Mouse (Mus musculus) left cerebral cortex, postnatal 36 days (tissue): ENCODE results near the gene Hspd1. TPM values are rescaled to one million over a fixed set of nuclear protein-coding genes. Genes with fewer than 3 reads are reported as not detected.
A peak's percentile ranks its signal among the peaks of the same experiment; 100 is the strongest.
"Not testable (repeated sequence)": the region's sequence is repeated elsewhere in the genome, so short reads cannot be mapped to it uniquely, and the experiment has no call there.

Experiments
- DNase-seq, 2 experiments: peaks; one replicate each; pipeline ENCODE4 v3.0.0; 2021 to 2022; ENCODE audit warnings: low spot score in 2 of 2, mixed read lengths in 1 of 2
- intact Hi-C: fragments of 180-260 bp; cut with DNase I; formaldehyde crosslinking; loops from one replicate; pipeline ENCODE4 v1.15.1; 2025
- total RNA-seq, 2 experiments: library from RNA; stranded (reverse); gene quantifications; 2 replicates each; pipeline ENCODE4 v1.2.3; 2021

Gene Hspd1
- total RNA-seq, 2 experiments from 2014 or later = 150 to 161 TPM

DNA sequence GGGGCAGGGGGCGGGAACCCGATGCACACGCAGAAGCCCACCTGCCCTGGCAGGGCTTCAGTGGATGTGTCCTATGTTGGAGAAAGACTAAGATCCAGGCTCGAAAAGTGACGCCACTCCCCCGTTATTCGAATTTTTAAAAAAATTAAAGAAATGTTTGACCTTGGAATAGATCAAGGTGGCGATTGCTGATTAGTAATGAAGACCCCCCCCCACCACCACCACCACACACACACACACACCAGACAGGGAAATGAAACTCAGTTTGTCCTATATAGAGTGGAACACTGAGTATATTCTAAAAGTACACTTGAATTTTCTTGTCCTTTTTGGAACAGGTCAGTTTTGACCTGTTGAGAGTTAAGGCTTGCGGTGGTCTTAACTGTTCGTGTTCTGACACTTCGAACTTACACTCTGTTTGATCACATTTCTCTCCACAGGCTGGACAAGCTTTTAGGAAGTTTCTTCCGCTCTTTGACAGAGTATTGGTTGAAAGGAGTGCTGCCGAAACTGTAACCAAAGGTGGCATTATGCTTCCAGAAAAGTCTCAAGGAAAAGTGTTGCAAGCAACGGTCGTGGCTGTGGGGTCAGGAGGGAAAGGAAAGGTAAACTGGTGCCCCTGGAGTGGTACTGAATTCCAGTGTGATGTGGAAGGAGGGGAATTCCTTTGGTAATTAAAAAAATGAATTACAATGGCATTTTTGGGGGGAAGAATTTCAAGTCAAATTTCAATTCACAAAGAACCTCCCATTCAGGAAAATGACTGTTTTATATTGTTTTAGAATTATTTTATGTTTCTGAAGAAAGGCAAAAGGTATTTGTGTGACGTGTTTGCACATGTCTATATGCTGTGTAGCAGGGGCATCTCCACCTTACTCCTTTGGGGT lies 811 bp upstream of the Hspd1 start:
- no peak for DNase-seq
- intact Hi-C loops = loop anchor here (1.0 to 5.0 kb wide), 2 partner anchors 62 to 148 kb away; partner anchors contain the start of genes Mars2 and Sf3b1

DNA sequence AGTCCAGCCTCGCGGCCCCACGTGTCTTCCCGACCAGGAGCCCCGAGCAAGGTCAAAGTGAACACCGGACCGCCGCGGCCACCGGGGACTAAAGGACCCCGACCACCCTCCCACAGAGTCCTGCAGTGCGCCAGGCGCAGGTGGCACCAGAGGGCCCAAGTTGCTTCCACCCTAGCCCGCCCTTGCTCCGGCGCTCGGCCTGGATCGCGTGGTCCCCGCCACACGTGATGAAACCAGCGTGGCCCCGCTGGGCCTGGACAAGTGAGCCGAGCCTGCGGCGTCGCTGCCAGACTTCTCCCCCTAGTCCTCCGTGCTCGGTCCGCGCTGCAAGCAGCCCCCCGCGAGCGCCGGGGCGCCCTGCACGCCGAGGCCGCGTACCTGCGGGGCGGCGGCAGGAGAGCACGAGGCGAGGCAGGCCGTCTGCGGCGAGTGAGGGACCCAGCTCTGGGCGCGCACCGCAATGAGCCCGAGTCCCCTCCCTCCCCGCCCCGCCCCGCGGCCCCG lies 590 bp downstream of the Hspd1 start:
- intact Hi-C loops = loop anchor here (1.0 to 5.0 kb wide), 2 partner anchors 44 to 150 kb away; partner anchors contain the start of genes Mars2 and Mob4
- no peak for DNase-seq

DNA sequence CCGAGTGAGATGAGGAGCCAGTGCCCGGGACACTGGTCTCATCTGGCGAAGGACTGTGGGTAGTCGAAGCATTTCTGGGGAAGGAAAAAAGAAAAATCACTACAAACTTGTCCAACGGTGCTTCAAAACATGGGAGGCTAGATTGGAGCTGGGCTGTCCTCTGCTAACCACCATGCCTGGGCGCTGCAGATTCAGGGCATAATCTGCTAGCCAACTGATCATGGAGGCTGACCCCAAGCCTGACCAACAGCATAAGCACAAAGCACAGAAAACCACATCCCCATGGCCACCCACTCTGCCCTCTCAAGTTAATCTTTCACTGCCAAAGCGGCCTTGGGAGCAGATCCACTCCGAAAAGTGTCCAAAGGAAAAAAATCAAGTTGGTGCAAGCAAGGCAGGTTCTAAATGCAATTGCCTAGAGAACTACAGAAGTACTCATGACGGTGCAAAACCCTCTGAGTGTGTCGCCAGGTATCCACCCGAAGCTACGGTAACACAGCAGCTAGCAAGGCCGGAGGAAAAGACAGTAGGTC lies 1.1 kb downstream of the Hspd1 start:
- DNase-seq = peak in 1 of 2 experiments; percentile 8
- intact Hi-C loops = loop anchor here (1.0 to 5.0 kb wide), 2 partner anchors 44 to 150 kb away; partner anchors contain the start of genes Mars2 and Mob4

DNA sequence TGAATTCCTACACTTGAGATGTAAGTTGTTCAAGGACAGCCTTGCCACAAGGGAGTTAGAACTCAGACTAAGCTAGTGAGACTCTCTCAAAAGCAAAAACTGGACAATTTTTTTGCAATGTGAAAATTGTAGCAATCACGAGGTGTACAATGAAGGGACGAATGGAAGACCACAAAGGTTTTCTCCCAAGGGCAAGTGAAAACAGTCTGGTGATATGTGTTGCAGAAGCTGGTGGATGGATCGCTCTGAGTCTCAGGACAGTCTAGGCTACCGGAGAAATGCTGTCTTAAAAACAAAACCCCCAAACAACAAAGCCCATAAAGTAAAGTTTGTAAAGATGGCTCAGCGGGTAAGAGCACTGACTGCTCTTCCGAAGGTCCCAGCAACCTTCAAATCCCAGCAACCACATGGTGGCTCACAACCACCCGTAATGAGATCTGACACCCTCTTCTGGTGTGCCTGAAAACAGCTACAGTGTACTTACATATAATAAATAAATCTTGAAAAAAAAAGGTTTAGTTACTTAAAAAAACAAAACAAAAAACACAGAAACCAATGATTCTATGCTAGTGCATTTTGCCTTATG lies 2.2 kb downstream of the Hspd1 start:
- no peak for DNase-seq
- intact Hi-C loops = loop anchor here (5.0 kb wide), 1 partner anchor 151 kb away; the partner anchor contains the start of gene Mars2

DNA sequence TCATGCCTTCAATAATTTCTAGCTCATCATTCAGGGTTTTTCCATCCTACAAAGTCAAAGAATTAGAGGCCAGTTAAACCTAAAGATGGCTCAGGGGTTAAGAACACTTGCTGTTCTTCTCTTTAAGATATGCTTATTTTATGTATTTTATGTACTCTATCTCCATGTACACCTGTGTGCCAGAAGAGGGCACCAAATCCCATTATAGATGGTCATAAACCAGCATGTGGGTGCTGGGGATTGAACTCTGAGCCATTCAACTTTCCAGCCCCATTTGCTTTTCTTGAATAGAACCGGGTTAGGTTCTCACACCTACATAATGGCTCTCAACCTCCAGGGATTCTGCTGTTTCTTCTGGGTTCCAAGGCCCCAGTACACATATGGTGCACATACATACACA lies 5.9 kb downstream of the Hspd1 start:
- DNase-seq = no peak
- intact Hi-C loops = loop anchor here (5.0 kb wide), 1 partner anchor 75 kb away; no protein-coding TSS in a partner anchor

DNA sequence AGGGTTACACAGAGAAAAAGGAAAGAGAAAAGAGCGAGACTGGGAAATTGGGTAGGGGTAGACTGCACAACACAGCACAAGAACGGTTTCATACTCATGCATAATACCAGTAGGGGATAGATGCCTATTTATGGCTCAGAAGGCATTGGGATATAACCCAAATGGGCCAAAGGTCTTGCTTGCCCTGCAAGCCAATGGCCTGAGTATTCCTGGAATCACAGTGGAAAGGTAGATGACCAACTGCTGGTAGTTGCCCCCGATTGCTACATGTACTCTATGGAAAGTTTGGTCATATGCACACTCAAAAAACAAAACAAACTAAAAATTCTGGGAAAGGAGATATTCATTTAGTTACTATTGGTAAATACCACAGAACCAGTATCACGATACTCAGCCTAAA lies 8.4 kb downstream of the Hspd1 start:
- DNase-seq = no peak
- intact Hi-C loops = loop anchor here (5.0 kb wide), 1 partner anchor 72 kb away; no protein-coding TSS in a partner anchor

DNA sequence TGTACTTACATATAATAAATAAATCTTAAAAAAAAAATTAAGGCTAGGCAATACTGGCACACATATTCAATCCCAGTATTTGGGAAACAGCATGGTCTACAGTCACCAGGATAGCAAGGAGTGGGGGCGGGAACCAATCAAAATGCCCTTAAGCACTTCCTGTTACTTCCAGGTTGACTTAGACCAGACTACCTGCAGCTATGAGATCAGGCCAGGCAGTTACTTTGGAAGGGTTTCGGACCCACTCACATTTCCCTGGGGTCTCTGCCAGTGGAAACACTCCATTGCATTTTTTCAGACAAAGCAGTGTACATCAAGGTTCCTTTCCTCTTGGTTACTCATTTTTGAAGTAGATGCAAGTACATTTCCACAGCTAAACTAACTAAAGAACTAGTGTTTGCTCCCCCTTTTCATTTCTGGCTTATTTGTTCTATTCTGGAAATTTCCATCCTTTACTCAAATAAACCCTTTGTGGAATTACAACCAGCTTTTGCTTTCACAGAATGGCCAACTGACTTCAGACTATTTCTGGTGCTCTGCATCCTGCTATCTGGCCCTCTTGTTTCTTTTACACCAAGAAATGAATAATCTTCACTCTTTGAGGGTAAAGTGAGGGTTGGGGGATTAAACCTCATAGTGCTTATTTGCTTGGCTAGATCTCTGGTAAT lies 11.1 kb downstream of the Hspd1 start:
- intact Hi-C loops = no loop called here
- no peak for DNase-seq

DNA sequence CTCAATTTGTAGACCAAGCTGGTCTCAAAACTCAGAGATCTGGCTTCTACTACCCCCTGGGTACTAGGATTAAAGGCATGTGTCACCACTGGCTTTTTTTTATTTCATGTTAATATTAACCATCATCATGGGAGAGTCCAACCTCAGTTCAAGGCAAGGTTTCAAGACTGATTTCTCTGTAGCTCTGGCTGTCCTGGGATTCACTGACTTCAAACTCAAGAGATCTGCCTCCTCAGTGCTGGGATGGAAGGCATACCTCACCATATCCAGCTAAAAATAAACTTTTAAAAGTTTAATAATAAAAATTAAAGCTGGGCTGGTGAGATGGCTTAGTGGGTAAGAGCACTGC lies 11.7 kb downstream of the Hspd1 start:
- intact Hi-C loops = no loop called here
- DNase-seq = no peak

DNA sequence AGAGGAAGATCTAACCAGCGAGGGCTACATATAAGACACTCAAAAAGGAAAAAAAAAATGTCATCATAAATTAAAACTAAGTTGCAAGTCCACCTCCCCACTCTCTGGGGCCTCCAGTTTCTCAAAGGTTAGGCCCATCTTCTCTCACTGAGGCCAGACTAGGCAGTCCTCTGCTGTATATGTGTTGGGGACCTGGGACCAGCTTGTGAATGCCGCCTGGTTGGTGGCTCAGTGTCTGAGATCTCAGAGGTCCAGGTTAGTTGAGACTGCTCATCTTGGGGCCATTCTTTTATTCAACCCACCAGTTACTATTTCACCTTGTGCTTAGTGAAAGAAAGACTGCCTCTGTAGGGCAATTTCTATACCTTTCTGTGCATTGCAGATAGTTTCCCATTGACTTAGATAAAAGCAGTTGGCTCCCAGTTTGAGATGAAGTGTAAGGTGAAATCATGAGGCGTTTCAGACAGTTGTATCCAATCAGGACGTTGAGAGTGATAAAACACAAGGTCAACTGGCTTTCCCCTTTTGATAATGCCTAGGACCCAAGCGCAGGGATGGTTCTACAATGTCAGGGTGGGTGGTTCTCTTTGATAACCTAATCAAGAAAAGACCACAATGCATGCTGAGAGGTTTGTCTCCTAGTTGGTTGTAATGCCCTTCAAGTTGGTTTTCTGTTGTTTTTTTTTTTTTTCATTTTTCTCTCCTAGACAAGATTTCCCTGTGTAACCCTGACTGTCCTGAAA lies 12.2 kb downstream of the Hspd1 start:
- no peak for DNase-seq
- intact Hi-C loops = no loop called here

DNA sequence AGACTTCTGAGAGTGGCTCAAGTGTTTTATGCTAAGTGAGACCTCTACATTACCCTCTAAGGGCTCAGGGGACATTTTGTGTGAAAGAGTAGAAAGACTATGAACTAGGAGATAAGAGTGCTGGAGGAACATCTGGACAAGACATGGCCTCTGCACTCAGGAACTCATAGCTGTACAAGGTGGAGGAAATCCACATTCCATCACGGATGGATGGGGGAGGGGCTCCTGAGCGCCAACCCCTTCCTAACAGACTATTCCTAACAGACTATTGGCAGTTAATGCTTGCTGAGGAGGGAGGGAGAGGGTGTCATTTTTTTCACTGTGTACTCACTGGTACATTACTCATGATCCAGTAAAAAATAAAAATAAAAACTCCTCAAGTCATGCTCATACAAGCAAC lies 13.3 kb downstream of the Hspd1 start:
- intact Hi-C loops = no loop called here
- DNase-seq = no peak

DNA sequence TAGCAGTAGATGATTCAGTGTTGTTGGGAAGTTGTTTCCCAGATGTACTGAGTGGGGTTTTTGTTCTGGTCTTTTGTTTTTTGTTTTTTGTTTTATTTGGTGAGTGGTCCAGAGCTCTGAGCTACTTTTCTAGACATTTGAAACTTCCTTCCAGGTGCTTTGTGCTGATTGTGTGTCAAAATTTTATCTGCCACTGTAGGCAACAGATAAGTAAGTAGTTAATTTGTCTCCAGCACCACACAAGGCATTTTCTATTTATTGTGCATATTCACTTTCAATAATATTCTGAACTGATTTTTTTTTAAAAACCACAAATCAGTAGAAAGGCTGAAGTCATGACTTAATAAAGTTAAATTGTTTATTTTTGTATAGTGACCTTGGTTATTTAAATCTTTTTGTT lies 15.7 kb downstream of the Hspd1 start:
- DNase-seq, intact Hi-C loops: not testable (repeated sequence)

DNA sequence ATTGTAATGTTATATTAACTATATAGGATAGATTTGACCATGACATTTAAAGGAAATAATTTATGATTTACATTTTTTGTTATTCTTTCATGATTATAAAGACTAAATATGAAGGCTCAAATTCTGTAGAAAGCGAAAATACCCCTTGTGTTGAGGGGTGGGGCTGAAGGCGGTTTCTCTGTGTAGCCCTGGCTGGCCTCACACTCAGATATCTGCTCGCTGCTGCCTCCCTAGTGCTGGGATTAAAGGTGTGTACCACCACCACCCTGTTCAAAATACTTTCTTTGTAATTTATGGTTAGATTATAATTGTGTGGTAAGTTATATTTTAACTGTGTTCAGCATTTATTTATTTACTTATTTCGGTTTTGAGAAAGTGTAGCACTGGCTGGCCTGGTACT lies 26.3 kb downstream of the Hspd1 start:
- no peak for DNase-seq
- intact Hi-C loops = no loop called here

DNA sequence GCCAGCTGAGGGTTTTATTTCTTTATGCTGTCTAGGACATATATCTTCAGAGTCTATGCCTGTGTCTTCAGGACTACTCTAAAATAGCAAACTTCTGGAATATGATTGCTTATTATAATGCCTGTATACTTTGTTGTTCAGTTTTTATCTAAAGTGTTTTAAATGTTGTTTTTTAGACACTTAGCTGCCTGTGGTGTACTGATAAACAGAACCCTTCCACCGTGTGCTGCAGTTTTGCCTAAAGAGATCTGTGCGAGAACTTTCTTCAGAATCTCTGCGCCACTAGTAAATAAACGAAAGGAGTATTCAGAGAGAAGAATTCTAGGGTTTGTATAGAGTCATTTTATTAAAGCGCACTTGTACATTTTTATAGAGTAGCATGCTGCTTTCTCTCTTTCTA lies 26.9 kb downstream of the Hspd1 start:
- no peak for DNase-seq
- intact Hi-C loops = no loop called here

DNA sequence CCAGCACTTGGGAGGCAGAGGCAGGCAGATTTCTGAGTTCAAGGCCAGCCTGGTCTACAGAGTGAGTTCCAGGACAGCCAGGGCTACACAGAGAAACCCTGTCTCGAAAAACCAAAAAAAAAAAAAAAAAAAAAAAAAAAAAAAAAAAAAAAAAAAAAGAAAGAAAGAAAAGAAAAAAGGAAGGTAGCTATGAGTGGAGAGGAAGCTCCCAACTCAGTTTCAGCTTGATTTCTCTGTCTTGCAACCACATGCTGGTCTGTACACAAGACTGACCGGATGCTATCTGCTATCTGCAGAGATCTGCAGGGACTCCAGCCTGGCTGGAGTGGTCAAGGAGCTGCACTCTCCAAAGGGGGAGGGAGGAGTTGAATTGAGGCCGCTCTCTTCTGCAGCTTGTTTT lies 29.7 kb downstream of the Hspd1 start:
- DNase-seq, intact Hi-C loops: not testable (repeated sequence)

DNA sequence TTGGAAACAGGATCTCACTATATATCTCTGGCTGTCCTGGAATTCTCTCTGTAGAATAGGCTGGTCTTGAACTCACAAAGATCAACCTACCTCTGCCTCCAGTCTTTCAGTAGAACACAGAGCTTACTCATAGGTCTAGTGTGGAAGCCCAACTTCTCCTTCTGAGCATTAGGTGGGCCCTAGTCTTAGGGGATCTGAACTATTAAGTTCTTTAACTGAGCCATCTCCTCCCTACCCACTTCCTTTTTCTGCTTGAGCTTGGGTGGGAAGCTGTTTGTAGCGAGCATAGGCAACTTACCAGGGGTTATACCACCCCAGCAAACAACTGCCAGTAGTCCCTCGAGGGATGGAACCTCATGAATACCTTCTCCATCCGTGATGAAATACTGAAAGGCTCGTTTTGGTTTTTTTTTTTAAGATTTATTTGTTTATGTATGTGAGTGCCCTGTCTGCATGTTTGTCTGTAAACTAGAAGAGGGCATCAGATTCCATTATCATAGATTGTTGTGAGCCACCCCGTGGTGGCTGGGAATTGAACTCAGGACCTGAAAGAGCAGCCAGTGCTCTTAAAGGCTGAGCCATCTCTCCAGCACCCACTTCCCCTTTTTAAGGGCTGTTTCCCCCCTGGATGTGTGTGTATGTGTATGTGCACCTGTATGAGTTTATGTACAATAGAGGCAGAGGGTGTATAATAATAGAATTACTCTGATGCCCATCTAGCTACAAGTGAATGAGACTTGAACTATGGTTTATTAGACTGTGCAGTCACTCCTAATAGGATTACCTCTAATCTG lies 32.5 kb downstream of the Hspd1 start:
- intact Hi-C loops = no loop called here
- no peak for DNase-seq

DNA sequence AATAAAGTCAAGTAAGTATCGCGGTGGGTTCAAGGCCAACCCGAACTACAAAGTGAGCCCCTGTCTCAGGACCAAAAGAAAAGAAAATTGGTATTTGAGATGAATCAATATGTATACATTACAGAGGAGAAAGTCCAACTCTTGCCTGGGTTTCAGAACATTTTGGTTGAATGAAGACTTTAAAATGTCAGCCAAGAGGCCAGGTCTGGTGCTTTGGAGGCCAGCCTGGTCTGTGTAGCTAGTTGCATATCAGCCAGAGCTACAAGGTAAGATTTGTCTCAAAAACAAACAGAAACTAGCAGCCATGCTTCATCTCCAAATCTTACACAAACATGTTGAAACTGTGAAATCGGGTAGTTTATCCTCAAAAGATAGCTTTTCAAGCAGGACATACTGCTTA lies 34.4 kb downstream of the Hspd1 start:
- intact Hi-C loops = no loop called here
- no peak for DNase-seq

DNA sequence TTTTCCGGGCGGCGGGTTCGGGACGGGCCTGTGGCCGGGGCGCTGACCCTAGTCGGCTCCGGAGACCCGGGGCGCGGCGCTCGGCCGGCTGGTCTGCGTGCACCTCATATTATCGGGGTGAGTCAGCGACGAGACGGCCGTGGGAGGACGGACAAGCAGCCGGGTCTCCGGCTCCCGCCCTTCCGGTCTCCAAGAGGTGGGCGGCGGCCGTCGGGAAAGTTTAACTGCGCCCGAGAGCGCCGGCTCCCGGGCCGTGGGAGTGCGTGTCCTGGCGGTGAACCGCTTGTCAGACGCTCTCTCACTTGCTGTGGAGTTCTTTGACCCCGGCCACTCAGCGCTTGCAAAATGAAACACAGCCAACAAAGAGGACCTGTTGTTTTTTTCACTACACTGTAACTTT lies 35.0 kb downstream of the Hspd1 start:
- DNase-seq = no peak
- intact Hi-C loops = no loop called here

DNA sequence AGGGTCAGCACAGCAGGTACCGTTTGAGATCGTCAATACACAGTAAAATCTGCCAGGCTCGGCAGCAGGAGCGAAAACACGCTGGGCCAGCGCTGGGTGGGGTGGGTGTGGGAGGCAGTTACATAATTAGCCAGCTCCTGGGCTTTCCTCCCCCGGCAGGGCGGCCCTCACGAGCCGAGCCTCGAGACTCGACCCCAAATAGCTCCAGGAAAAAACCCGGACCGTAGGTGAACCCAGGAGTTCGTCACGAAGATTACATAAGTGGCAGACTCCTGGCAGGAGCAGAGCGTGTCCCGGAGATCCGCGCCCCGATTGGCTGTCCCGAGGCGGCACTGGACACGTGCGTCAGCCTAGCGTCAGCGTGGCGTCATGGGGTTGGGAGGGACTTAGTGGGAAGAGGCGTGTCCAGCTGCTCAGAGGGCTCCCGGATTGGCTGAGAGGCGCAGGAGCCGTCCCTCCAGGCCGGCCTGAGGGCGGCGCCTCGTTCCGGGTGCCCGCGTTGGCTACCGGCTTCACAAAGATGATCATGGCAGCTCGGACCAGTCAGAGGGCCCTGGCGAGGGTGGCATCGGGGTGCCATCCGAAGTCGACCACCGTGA lies 35.6 kb downstream of the Hspd1 start, which contains the start of gene Coq10b:
TSS of gene Coq10b (plus strand) at position 416 of the 599 bp plus-strand sequence.
- intact Hi-C loops = loop anchor here (1.0 kb wide), 1 partner anchor 25 kb away; the partner anchor contains the start of gene Sf3b1
- DNase-seq = peak; percentile 100
